Comparison of ENCODE assay signal across 15 mouse cellular contexts in the genomic region with DNA sequence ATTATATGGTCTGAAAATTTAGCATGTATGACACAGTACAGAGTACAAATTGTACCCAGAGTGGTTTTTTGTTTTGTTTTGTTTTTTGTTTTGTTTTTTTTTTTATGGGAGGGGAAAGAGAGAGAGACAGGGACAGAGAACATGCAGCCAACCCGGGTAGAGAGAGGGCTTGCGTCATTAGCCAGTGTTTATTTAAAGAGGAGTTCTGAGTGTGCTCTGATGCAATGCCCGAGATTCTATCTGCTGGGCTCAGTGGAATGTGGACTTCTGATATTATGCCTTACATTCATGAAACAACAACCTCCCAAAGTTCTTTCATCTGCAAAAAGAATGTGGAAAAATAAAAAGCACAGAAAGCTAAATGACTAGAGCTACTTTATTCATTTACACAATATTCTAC. TPM values are rescaled to one million over a fixed set of nuclear protein-coding genes. Genes with fewer than 3 reads are reported as not detected.
A peak's percentile ranks its signal among the peaks of the same experiment; 100 is the strongest.
DNase-seq lines count a peak whose midpoint lies in the region; ATAC-seq lines count a peak whose summit lies in the region.
"Had no signal": no experiment of that assay in that cellular context is flagged by ENCODE, and none has a peak within 500 bp of the region (broad histone marks: within the 10 kb centered on the region; RNA-seq: fewer than 3 reads in every experiment).

No protein-coding gene starts in this region.

- H3K27me3 ChIP-seq in heart, embryonic 16.5 days (ENCODE audit: control insufficient read depth, insufficient read depth, low read length), result no peaks in the 10 kb centered on the region
- H3K27me3 ChIP-seq: neural tube, embryonic 12.5 days had no signal

- intact Hi-C loops in heart, postnatal 14 days (cut with DNase I), result no loop called here

- 9% methylated on average over 3 of the region's 3 CpGs for WGBS in heart, embryonic 16.5 days

- H3K4me1 ChIP-seq in heart, embryonic 16.5 days (ENCODE audit: control insufficient read depth, insufficient read depth, low read length), result peaks cover 33% of the 10 kb centered on the region

- no peak overlapping the region for H3K4me2 ChIP-seq in heart, embryonic 16.5 days (ENCODE audit: low read depth, low read length)
- H3K4me2 ChIP-seq: midbrain, embryonic 11.5 days; neural tube, embryonic 12.5 days had no signal

- H3K9ac ChIP-seq in heart, embryonic 16.5 days (ENCODE audit: low read length), result no peak overlapping the region
- H3K9ac ChIP-seq: forebrain, postnatal 0 days; neural tube, embryonic 12.5 days had no signal

- H3K27ac ChIP-seq in heart, embryonic 16.5 days (ENCODE audit: low read length), result peak overlapping the region; percentile 35; the same call in 1 of the 2 replicates
- H3K27ac ChIP-seq: neural tube, embryonic 12.5 days had no signal

- no peaks in the 10 kb centered on the region for H3K9me3 ChIP-seq in heart, embryonic 16.5 days (replicated peaks; ENCODE audit: control insufficient read depth, low read length)
- H3K9me3 ChIP-seq: G1E; neural tube, embryonic 12.5 days had no signal

- no peaks in the 10 kb centered on the region for H3K36me3 ChIP-seq in heart, embryonic 16.5 days (ENCODE audit: control insufficient read depth, insufficient read depth)

- peak; percentile 39 for DNase-seq in adrenal gland, postnatal 14 days
- no peak for DNase-seq in adrenal gland, postnatal 10 days
- no peak for DNase-seq in heart, postnatal 14 days
- peak; percentile 51 for DNase-seq in urinary bladder, postnatal 14 days (ENCODE audit: low spot score)
- no peak for DNase-seq in urinary bladder, postnatal 10 days (ENCODE audit: low spot score)
- no peak for DNase-seq in ovary, adult 18-20 months (ENCODE audit: low spot score)
- no peak for DNase-seq in testis, postnatal 14 days (ENCODE audit: low spot score)
- DNase-seq: cerebellum, postnatal 36 days; forebrain, postnatal 0 days; thymus, adult 2 months had no signal

- 0 out of 2 replicates have a peak, but pooled peaks have one; percentile 52 for ATAC-seq in heart, embryonic 16.5 days (replicated peaks; ENCODE audit: extremely low read depth, insufficient read depth, low FRiP score)
- ATAC-seq: intestine, postnatal 0 days had no signal

- H3K4me3 ChIP-seq in heart, embryonic 16.5 days (ENCODE audit: low read length), result no peak overlapping the region
- H3K4me3 ChIP-seq: neural tube, embryonic 12.5 days had no signal

RNA-seq across cellular contexts. Expression of gene Clip1, which starts 9.2 kb away (rescaled TPM):
- 63.1 and 64.8 TPM in 2 replicates for total RNA-seq in adrenal gland, postnatal 14 days (2021)
- 10 to 100 TPM; 45.8 to 60.2 TPM for total RNA-seq in adrenal gland, postnatal 10 days (2021)
- 53.1 and 54.0 TPM in 2 replicates for polyA plus RNA-seq in heart, embryonic 16.5 days (2015; fragmentation: Nextera tagmentation; extraction: Ambion mirVana)
- 100 to 1,000 TPM; 118 to 125 TPM for total RNA-seq in heart, postnatal 14 days (2021)

RNA-seq across cellular contexts. Expression of gene Zcchc8, which starts 45.7 kb away (rescaled TPM):
- total RNA-seq in adrenal gland, postnatal 14 days (2021), result 46.9 and 58.0 TPM in 2 replicates
- total RNA-seq in adrenal gland, postnatal 10 days (2021), result 10 to 100 TPM; 39.7 to 54.2 TPM
- polyA plus RNA-seq in heart, embryonic 16.5 days (2015; fragmentation: Nextera tagmentation; extraction: Ambion mirVana), result 53.5 and 58.5 TPM in 2 replicates
- 10 to 100 TPM; 30.9 to 35.7 TPM for total RNA-seq in heart, postnatal 14 days (2021)

Comparison
In these comparisons a context has a peak if more than half of its experiments do, and no peak if none do; other contexts are left out.
1. DNase-seq: peak in adrenal gland, postnatal 14 days (single experiment) and urinary bladder, postnatal 14 days (single experiment); none in adrenal gland, postnatal 10 days (single experiment), heart, postnatal 14 days (0 of 2), urinary bladder, postnatal 10 days (single experiment), ovary, adult 18-20 months (single experiment) and testis, postnatal 14 days (single experiment).